Mouse (Mus musculus) adrenal gland, adult (tissue): ENCODE results near the gene Six5.

Source experiments
- DNase-seq, 2 experiments: peaks; one replicate each; pipeline ENCODE4 v3.0.0; 2022 to 2023; ENCODE audit warnings: low spot score in 1 of 2; ENCODE audit not compliant: inconsistent age in 2 of 2

The Six5 gene

GRCm38 (mm10) chr7:19075723-19076585, 18.4 kb upstream of the Six5 start, which contains the start of gene Dmwd:
Gene Dmwd, plus strand, starts transcription at chr7:19076227.
- DNase-seq, result peak; percentile 97 to 98

- peak; percentile 53 to 81 for DNase-seq
These were observed 17.8 kb upstream of the Six5 start for GRCm38 (mm10) chr7:19076586-19076991.

DNA sequence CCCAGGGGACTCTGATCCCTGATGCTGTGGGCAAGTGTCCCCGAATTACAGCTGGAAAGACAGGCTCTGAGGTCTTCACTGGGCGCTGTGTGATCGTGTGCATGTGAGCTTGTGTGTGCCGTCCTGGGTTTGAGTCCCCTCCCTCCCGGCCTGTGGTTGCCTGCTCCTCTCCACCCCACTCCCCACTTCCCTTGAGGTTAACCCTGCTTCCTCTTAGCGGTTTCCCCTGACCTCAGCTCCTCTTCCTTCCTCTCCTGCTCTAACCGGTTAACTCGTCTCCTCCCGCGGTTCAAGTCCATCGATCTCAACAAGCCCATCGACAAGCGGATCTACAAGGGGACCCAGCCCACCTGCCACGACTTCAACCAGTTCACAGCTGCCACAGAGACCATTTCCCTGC, 16.6 kb upstream of the Six5 start:
- peak; percentile 37 to 66 for DNase-seq

GRCm38 (mm10) chr7:19078732-19079131, 15.7 kb upstream of the Six5 start:
- peak; percentile 42 to 69 for DNase-seq

GRCm38 (mm10) chr7:19080451-19080950, 13.9 kb upstream of the Six5 start:
- peak; percentile 28 to 45 for DNase-seq

GRCm38 (mm10) chr7:19082171-19082570, 12.2 kb upstream of the Six5 start:
- DNase-seq, result peak; percentile 62 to 74

- DNase-seq, result peak; percentile 60 to 82
These were observed 11.3 kb upstream of the Six5 start for GRCm38 (mm10) chr7:19083096-19083495.

DNA sequence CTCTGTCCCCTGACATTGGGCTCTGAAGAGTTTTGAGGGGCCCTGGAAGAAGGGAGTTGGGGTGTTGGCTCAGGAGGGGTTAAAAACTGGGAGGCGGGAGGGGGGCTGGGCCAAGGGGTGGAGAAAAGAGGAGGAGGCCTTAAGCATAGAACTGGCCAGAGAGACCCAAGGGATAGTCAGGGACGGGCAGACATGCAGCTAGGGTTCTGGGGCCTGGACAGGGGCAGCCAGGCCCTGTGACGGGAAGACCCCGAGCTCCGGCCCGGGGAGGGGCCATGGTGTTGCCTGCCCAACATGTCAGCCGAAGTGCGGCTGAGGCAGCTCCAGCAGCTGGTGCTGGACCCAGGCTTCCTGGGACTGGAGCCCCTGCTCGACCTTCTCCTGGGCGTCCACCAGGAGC, 10.7 kb upstream of the Six5 start, which contains the start of gene Dmpk:
Gene Dmpk, plus strand, starts transcription at position 149 of the 400 bp plus-strand sequence.
- peak; percentile 78 to 91 for DNase-seq

DNA sequence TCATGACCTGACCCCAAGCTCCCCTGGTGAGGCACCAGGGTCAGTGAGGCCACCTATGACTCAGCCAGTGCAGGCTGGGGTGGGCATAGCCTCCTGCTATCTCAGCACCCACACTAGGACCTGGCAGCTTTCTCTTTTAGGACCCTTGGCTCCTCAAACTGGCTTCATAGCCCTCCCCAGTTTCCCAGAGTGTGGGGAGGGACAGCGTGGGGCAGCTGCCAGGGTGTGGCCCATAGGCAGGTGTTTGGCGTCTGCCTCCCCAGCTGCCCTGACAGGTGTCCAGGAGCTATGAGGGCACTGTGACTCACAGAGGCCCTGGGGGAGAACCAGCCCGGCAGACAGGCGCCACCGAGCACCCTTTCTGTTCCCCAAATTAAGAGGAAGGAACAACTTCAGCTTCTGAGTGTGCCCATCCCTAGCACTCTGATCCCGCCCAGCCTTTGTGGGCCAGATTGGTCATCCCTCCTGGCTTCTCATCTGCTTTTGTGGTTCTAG, 10.1 kb upstream of the Six5 start:
- peak; percentile 73 to 89 for DNase-seq

- peak; percentile 40 to 69 for DNase-seq
These were observed 9.4 kb upstream of the Six5 start for GRCm38 (mm10) chr7:19084921-19085473.

DNA sequence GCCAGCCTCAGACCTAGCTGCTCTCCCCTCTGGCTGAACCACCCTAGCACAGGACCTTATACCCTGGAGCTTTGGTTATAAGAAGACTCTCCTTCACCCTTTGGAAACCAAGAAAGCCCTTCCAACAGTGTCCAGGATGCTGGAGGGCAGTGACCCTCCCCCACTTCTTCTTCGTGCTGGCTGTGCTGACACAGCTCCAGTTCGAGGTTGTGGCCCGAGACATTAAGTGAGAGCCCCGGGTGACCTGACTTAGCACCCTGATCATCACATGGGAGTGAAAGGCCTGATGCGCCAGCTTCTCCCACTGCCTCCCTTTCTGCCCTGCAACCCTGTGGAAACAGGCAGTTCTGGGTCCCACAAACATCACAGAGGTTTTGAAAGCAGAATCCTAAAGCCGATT, 8.9 kb upstream of the Six5 start:
- peak; percentile 57 to 80 for DNase-seq

- peak; percentile 83 to 93 for DNase-seq
These were observed 8.4 kb upstream of the Six5 start for GRCm38 (mm10) chr7:19086042-19086441.

DNA sequence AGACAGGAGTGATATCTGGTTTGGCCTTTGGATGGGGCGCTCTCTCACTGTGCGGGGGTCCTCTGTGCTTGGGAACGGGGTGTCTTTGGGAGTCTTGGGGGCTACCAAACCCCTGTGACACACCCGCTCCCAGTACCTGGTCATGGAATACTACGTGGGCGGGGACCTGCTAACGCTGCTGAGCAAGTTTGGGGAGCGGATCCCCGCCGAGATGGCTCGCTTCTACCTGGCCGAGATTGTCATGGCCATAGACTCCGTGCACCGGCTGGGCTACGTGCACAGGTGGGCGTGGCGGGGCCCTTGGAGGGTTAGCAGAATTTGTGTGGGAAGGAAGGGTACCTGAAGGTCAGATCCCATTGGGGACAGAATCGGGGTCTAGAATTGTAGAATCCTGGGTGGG, 7.6 kb upstream of the Six5 start:
- peak; percentile 43 to 53 for DNase-seq

DNA sequence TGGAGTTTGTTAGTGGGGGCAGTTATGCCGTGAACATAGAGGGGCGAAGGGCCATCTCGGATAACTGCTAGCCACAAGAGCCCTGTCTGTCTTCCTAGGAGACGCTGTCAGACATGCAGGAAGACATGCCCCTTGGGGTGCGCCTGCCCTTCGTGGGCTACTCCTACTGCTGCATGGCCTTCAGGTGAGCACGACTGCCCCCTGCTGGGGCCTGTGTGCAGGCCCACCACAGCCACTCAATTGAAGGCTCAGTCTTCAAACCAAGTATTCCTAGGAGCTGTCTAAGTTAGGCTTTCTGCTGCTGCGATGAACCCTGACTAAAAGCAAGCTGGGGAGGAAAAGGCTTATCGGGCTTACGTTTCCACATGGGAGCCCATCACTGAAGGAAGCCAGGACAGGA, 5.6 kb upstream of the Six5 start:
- DNase-seq, result peak; percentile 70 to 84

DNA sequence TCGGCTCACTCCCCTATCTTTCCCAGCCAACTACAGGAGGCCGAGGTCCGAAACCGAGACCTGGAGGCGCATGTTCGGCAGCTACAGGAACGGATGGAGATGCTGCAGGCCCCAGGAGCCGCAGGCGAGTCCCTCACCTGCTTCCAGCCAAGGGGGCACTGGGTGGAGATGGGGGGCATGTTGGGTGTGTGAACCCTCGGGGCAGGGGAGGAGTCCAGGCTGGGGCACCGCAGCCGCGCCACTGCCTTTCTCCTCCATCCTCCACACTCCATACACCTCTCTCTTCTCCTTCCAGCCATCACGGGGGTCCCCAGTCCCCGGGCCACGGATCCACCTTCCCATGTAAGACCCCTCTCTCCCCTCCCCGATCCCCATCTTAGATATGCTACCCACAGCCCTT, 2.5 kb upstream of the Six5 start:
- DNase-seq, result peak in 1 of 2 experiments; percentile 55

DNA sequence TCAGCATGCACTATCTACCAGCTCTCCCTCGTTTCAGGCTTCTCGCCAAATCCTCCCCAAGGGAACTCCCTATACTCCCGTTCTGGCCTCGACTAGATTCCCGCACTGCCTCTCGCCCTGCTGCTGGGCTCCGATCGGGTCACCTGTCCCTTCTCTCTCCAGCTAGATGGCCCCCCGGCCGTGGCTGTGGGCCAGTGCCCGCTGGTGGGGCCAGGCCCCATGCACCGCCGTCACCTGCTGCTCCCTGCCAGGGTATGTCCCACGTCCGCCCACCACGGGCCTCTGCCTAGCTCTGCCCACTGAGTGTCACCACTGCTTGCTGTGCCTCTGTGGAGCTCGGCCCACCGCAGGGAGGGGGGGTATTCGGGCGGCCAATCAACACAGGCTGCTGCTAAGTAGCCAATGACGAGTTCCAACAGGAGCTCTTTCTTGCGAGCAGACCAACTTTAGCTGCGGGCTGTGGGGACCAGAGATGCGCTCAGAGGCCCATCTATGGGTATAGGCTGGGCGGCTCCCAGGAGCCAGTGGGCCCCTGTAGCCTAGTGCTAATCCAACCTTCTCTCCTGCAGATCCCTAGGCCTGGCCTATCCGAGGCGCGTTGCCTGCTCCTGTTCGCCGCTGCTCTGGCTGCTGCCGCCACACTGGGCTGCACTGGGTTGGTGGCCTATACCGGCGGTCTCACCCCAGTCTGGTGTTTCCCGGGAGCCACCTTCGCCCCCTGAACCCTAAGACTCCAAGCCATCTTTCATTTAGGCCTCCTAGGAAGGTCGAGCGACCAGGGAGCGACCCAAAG, 1.8 kb upstream of the Six5 start:
- peak; percentile 84 to 87 for DNase-seq

GRCm38 (mm10) chr7:19093174-19093521, 1.2 kb upstream of the Six5 start:
- peak; percentile 91 to 96 for DNase-seq

DNA sequence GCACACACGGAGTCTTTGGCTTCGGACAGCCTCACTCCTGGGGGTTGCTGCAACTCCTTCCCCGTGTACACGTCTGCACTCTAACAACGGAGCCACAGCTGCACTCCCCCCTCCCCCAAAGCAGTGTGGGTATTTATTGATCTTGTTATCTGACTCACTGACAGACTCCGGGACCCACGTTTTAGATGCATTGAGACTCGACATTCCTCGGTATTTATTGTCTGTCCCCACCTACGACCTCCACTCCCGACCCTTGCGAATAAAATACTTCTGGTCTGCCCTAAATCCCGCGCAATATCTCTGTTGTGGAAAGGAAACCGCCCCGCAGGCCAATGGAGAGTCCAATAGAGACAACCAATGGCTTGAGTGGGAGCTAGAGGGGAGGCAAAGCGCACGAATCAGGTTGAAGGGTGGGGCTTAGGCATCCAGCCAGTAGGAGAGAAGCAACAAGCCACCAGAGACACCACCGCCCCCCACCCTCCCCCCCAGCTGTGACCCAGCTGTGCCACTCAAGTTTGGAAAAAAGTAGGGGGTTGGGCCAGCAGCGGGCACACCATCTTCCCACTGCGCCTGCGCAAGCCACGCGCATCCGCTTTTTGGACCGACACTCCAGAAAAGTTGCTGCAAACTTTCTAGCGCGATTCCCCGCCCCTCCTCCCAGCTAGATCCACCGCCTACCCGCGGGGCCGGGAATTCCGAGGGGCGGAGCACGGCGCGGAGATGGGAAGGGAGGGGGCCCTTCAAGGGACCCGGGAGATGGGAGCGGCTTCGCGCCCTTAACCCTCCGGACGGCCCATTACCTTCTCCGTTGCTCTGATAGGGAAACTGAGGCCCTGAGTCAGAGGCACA, 633 bp upstream of the Six5 start:
- peak; percentile 99 for DNase-seq

GRCm38 (mm10) chr7:19094826-19095750, 694 bp downstream of the Six5 start:
- DNase-seq, result peak; percentile 81 to 92
